Mouse (Mus musculus) right cerebral cortex, postnatal 10 days (tissue): ENCODE data around the gene Dennd4b.
"Not testable (repeated sequence)": the region's sequence is repeated elsewhere in the genome, so short reads cannot be mapped to it uniquely, and the experiment has no call there.

Experiments used
- DNase-seq, 2 experiments: peaks; one replicate each; pipeline ENCODE4 v3.0.0; 2021; ENCODE audit warnings: low spot score in 2 of 2

The Dennd4b gene

DNA sequence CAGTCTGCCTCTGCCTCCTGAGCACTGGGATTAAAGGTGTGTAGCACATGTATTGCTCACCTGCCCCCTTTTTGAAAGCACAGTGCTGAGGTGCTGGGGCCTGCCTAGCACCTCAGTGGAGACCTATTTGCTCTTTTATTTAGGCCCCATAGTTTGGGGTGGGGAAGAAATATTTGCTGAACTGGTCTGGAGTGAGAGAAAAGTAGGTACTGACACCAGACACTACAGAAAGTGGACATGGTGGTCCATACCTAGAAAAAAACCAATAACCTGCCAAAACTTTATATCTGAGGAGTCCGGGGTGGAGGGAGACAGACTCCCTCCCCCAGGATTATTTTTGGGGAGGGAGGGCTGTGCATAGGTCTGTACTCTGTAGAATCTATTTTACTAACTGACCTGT is 11.8 kb upstream of the Dennd4b start:
- not testable (repeated sequence) for DNase-seq

DNA sequence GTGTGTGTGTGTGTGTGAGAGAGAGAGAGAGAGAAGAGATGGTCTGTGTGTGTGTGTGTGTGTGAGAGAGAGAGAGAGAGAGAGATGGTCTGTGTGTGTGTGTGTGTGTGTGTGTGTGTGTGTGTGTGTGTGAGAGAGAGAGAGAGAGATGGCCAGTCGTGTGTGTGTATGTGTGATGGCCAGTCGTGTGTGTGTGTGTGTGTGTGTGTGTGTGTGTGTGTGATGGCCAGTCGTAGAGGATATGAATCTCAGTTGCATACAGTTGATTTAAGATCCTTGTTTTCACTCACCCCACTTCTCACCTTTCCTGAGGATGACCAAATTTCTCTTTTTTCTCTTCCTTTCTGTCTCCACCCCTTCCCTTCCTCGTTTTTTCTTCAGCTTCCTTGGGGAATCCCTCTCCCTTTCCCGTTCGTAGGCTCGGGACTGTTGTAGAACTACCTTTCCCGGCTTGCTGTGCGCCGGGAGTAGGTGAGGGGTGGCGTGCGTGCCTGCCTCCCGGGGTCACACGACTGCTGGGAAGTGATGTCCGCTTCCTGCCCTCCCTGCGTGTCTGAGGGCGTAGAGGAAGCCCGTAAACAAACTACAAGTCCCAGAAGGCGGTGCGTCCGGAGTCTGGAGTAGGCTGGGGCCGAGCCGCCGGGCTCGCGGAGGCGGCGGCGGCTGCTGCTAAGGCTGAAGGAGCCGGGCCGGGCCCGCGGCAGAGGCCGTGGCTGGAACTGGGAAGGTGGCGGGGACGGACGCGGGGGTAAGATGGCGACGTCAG is 11.1 kb upstream of the Dennd4b start, which contains the start of gene Crtc2:
Crtc2 (plus strand) TSS at position 511 of the 766 bp plus-strand sequence.
- DNase-seq, result peak; percentile 98 to 99

DNA sequence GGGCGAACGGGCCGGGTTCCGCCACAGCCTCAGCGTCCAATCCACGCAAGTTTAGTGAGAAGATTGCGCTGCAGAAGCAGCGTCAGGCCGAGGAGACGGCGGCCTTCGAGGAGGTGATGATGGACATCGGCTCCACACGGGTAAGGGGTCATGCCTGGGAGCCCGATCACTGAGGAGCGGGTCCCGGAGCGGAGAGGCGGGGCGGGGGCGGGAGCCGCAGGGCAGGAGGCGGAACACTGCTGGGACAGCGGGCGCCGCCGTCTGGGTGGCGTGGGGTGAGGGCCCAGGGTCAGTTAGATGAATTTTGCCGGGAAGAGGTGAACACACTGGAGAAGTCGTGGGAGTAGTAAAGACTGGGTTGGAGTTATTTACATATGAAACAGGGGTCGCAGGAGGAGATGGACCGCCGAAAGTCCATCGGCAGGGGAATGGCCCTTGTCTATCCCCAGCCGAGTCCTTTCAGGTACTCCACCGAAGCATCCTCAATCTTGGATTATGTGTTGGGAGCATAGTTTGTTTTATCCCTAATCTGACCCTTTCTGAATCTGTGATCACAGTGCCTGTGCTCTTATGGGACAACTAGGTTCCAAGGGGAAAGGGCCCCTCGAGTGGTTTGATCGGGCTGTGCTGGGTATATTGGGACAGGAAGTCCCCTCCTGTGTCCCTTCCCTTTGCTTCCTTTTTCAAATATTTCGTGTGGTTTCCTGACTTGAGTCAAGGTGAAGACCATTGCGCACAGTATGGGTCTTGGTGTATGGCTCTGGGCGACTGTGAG is 10.4 kb upstream of the Dennd4b start:
- DNase-seq, result no peak

DNA sequence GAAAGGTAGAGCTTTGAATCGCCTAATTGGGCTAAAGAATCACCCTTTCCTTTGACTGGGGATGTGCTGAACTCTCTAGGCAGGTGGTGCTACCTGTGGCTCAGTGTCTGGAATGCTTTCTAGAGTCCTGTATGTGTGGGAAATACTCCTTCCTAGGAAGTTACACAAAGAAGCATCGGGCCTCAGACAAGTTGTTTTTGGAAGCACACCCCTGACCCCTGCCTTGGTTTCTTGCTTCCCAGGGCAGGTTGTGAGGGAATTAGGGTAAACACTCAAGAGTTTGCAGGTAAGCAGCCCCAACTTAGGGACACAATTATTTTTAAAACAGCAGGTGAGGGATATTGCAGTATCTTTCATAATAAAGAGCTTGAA is 9.8 kb upstream of the Dennd4b start:
- DNase-seq, result no peak

DNA sequence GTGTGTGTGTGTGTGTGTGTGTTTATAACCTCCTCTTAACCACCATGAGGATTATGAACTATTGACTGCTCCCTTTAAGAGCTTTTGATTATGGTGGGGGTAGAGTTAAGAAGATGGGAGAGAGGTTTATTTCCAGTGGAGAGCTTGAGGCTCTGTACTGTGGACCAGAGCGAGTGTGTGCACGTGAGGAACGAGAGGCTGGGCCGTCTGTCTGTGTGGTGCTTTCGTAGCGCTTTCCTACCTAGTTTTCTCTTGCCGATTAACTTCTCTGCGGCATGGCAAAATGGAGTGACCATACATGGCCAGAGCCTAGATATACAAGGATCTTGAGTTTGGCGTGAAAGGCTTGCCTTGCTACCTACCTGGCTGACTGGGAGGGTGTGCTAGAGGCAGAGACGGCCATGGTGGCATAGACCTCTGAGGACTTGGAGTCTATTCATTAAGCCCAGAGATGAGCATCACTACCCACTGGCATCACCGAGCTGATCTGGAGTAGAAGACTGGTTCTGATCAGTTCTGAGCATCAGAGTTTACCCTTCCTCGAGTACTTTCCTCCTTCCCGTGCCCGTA is 9.1 kb upstream of the Dennd4b start:
- DNase-seq, result no peak

DNA sequence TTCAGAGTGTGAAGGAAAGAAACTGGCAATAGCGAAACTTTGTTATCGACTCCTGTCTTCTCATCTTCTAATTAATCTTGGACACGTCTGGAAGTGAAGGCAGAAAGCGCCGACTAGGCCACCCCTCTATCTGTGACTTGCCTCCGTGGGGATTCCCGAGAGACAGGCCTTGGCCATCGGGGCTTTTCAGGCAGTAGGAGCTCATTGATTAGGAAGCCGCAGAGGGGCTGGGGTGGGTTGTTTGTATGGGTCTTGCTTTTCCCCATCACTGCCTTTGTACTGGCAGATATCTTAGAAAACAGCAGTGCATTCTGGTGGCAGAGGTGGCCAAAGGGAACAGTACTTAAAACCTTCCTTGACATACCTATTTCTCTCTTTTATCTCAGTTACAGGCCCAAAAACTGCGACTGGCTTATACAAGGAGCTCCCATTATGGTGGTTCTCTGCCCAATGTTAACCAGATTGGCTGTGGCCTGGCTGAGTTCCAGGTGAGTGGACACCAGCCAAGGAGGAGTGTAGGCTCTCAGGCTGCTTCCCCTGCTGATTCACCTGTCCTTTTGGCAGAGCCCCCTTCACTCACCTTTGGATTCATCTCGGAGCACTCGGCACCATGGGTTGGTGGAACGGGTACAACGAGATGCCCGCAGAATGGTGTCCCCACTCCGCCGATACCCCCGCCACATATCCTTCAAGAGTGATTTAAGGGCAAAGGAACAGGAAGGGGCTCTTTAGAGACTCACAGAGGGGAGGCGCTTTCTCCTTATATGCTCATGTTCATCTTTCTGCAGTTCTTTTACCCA is 8.1 kb upstream of the Dennd4b start:
- DNase-seq, result no peak

GRCm38 (mm10) chr3:90258521-90258920 is 6.5 kb upstream of the Dennd4b start:
- DNase-seq, result no peak

DNA sequence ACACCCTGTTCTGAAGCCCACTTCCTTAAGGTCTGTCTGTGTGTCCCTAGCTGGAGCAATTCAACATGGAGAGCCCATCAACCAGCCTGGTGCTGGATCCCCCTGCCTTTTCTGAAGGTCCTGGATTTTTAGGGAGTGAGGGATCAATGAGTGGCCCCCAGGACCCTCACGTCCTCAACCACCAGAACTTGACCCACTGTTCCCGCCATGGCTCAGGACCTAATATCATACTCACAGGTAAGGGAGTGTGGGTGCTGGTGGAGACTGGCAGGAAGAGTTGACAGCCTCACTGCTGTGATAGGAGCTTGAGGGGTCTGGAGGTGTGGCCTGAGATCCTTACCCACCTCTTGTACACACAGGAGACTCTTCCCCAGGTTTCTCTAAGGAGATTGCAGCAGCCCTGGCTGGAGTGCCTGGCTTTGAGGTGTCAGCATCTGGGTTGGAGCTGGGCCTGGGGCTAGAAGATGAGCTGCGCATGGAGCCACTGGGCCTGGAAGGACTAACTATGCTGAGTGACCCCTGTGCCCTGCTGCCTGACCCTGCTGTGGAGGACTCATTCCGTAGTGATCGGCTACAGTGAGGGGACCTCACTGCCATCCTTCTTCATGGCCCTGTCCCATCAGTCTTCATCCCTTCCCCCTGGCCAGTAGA is 1.7 kb upstream of the Dennd4b start:
- no peak for DNase-seq

GRCm38 (mm10) chr3:90264687-90265033 is 325 bp upstream of the Dennd4b start:
- no peak for DNase-seq

DNA sequence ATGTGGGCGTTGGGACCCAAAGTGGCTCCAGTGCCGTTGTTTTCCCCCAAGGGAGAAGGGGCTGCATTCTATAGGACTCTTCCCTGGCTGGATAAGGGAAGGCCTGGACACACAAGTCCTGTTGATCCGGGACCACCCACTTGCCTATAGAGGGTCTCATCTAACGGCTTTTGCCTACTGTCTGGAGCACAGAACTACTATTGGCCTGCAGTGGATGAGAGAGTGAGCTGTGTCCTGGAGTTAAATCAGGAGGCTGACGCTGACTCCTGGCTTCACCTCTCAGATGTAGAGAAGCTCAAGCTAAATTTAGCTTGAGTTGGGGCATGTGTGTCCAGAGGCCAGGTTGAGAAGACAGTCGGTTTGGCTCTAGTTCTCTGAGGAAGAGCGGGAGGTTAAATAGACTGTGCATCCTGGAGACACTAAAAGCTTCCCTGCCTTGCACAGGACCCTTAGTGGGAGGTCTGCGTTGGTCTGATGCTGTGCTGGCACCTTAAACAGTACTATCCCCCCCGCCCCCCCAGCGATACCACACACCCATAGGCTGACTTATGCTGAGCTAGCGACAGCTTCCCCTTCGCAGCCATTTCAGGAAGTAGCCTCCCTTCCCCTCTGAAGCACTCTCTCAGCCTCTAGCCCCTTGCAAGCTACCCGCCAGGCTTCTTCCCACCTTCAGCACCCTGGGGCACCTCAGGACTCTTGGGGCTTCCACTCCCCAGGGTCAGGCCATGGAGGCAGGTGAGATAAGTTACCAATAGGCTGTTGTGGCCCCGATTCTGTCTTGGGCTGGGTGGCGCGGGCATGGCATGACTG is 1.2 kb downstream of the Dennd4b start:
- no peak for DNase-seq

- no peak for DNase-seq
Observed at GRCm38 (mm10) chr3:90266901-90267775, 2.2 kb downstream of the Dennd4b start.

DNA sequence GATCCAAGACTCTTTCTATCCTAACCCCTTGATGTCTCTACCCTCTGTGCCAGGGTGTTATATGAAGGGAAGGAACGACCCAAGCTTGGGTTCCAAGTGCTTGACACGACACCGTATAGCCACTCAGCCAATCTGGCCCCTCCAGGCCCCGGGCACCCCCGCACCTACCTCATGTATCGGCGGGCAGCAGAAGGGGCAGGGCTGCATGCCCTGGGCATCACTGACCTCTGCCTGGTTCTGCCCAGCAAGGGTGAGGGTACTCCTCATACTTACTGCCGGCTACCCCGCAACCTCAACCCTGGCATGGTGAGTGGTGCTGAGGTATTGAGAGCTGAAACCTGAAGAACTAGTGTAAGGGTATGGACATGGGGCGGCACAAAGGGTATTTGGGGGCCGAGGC is 3.2 kb downstream of the Dennd4b start:
- DNase-seq, result no peak

DNA sequence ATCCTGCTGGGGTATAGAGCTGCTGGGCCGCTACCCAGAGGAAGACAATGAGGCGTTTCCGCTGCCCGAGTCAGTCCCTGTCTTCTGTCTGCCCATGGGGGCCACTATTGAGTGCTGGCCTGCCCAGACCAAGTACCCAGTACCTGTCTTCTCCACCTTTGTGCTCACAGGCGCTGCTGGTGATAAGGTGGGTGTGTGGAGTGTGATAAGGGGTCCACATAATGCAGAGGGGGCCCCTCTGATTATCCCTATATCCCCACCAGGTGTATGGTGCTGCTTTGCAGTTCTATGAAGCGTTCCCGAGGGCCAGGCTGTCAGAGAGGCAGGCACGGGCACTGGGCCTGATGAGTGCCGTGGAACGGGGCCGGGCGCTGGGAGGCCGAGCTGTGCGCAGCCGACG is 4.0 kb downstream of the Dennd4b start:
- DNase-seq, result no peak

- no peak for DNase-seq
Observed at GRCm38 (mm10) chr3:90270784-90271183, 5.8 kb downstream of the Dennd4b start.

- no peak for DNase-seq
Observed at GRCm38 (mm10) chr3:90272170-90272569, 7.2 kb downstream of the Dennd4b start.

- DNase-seq, result no peak
Observed at GRCm38 (mm10) chr3:90273855-90274254, 8.9 kb downstream of the Dennd4b start.

- no peak for DNase-seq
Observed at GRCm38 (mm10) chr3:90275286-90275685, 10.3 kb downstream of the Dennd4b start.

- no peak for DNase-seq
Observed at GRCm38 (mm10) chr3:90276858-90277257, 11.9 kb downstream of the Dennd4b start.

- no peak for DNase-seq
Observed at GRCm38 (mm10) chr3:90277793-90278192, 12.8 kb downstream of the Dennd4b start.

DNA sequence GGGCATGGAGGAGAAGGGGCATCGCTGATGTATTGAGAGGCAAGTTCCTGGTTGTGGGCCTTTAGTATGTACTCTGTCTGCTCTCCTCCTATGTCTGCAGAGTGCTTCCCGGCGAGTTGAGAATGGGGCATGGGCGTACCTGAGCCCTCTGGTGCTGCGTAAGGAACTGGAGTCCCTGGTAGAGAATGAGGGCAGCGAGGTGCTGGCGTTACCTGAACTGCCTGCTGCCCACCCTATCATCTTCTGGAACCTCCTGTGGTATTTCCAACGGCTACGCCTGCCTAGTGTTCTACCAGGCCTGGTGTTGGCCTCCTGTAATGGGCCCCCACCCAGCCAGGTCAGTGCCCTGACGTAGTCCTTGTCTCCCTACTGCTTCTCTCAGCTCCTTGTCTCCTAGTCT is 13.2 kb downstream of the Dennd4b start:
- no peak for DNase-seq
